Mouse (Mus musculus): Measurements from ENCODE around the gene Ccnk.

Ccnk gene

DNA sequence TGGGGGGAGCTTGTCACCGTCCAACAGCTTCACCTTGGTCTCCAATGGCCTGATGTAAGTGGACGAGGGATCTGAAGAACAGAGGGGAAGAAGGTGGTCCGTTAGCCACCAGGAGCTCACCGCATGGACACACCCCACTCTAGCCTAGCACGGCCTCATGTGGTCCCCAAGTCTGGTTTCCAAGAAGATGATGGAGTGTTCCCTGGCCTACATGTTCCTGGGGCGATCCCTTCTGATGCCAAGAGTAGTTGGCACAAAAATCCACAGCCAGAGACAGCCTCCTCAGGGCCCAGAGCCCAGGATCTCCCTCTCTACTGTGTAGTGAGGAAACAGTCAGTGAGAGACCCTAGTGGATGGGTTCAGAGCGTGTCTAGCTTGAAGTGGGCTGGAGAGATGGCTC is 42.3 kb downstream of the Ccnk start:
- no peak for DNase-seq (ENCODE audit: low spot score in 2 of 2)

- DNase-seq (ENCODE audit: low spot score in 2 of 2), result no peak
These were observed 44.0 kb downstream of the Ccnk start for GRCm38 (mm10) chr12:108223357-108223756.

- DNase-seq (ENCODE audit: low spot score in 2 of 2), result no peak
These were observed 46.4 kb downstream of the Ccnk start for GRCm38 (mm10) chr12:108225781-108226180.

- DNase-seq (ENCODE audit: low spot score in 2 of 2), result no peak
These were observed 46.8 kb downstream of the Ccnk start for GRCm38 (mm10) chr12:108226216-108226615.

DNA sequence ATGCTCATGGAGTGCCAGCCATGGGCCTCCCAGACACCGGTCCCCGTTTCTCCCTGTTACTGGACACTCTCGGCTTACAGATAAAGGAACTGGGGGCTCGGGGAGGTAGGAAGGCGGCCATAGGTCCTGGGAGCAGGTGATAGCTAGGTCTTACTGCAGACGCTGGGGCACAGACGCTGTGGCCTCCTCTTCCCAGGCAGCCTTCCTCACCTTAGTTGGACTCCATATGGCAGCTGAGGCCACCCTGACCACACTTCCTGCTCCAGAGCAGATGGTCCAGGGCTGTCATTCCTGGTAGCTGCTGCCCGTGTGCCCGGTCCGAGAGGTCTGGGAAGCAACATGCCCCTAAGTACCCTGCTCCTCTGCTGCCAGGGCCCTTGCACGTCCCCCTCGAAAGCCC is 47.6 kb downstream of the Ccnk start:
- no peak for DNase-seq (ENCODE audit: low spot score in 2 of 2)

DNA sequence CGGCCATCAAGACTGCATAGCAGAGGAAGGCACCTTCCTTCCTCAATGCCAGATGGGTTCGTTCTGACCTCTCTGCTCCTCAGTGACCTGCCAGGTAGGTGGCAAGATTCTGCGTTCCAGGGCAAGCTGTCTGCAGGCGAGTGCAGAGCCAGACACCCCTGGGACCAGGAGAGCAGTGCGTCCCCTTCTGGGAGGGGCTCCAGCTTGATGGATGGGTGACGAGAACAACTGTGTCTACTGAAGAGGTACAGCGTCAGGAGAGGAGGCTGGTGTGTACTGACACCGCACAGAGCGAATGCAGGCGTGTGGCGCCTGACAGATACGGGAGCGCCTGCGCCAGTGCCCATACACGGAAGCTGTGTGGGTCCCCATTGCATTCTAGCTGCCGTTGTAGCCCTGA is 48.1 kb downstream of the Ccnk start:
- no peak for DNase-seq (ENCODE audit: low spot score in 2 of 2)

GRCm38 (mm10) chr12:108230077-108230476 is 50.7 kb downstream of the Ccnk start:
- no peak for DNase-seq (ENCODE audit: low spot score in 2 of 2)

DNA sequence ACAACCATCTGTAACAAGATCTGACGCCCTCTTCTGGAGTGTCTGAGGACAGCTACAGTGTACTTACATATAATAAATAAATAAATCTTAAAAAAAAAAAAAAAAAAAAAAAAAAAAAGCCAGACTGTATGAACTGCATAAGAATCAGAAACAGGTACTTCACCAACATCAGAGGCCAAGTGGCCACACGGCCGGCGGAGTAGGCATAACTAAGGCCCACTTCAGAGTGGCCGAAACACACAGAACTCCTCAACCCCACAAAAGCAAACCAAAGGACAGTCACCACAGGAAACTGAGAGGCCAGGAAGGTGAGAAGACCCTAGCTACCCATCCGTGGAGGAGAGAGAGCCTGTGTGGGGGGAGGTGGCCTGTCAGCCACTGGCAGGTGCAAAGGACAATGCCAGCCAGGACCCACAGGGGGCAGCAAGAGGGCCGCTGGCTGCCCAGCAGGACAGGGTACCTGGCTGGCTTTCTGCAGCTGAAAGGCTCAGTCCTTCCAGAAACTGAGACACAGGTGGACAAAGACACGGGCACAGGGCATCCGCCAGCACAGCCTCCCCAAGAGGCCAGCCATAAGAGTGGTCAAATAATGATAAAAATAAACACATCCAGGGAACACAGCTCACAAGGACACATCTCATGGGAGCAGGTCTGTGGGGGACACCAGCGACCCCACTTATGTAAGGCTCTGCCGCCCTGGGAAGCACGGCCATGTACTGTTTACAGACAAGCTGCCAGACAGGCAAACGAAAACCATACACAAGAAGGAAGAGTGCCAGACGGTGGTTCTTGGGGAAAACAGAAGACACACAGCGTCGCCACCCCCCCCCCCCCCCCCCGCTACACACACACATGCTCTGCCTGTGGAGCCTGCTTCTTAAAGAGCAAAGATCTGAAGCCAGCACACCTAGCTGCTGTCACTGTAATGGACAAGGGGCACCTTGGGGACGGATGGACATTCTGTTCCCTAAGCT is 51.7 kb downstream of the Ccnk start:
- DNase-seq (ENCODE audit: low spot score in 2 of 2), result no peak

DNA sequence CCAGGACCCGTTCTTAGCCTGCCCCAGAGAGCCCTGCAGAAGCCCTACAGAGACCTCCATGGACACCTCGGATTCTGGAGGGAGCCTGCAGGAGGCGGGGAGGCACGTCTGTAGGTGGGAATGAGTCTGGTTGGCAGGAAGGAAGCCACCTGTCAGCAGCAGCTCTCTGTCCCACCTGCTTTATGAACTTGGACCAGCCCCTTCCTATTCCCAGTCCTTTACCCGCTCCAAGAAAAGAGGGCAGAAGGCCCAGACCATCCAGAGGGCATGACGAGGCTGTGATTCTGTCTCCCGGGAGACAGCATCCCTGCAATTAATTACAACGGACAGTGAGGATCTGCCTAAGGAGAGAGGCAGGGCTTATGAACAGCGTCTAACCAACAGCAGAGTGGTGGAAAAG is 52.5 kb downstream of the Ccnk start:
- DNase-seq (ENCODE audit: low spot score in 2 of 2), result no peak

DNA sequence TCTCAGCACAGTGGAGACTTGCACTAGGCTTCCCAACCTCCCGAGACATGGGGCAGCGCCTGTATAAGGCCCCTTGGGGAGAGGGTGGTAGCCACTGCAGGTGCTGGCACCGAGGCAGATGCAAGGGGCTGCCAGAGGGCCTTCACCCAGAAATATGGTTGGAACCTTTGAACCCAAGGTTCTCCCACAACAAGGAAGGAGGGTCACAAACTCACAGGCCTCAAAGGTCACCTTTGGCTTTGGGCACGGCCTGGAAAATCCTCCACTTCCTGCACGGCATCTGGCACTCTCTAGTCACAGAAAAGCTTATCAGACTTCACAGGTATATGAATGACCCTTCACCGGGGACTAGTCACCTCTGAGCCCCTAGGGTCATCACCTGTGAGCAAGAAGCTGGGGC is 54.4 kb downstream of the Ccnk start:
- no peak for DNase-seq (ENCODE audit: low spot score in 2 of 2)

DNA sequence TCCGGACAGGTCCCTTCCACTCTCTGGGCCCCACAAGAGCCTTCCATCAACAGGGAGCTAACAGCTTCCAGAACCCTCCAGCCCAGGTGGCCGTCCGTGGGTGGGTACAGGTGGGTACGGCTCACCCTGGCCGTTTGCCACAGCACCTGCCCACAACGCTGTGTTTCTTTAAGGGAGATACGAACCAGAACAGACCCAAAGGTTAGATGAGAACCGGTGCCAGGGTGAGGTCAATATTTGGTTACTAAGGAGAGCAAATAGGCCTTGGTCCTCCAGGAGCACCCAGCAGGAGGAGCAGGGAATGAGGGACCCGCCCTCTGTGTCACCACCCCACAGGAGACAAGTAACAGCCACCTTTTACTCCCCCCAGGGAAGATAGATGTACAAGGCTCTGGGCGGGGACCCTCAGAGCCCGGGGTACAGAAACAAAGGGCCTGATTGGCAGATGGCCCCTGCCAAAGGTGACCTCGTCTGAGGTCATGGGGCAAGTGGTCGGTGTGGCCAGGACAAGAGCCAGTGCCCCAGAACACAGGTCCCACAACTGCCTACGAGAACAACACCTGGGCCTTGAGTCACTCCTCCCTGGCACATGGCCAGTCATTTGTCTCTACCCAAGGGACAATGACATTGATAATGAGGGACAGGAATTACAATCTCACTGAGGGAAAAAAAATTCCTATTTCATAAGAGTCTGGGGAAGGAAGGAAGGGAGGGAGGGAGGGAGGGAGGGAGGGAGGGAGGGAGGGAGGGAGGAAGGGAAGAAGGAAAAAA is 55.6 kb downstream of the Ccnk start:
- no peak for DNase-seq (ENCODE audit: low spot score in 2 of 2)

GRCm38 (mm10) chr12:108235976-108236555 is 56.7 kb downstream of the Ccnk start:
- no peak for DNase-seq (ENCODE audit: low spot score in 2 of 2)

- no peak for DNase-seq (ENCODE audit: low spot score in 2 of 2)
These were observed 58.1 kb downstream of the Ccnk start for GRCm38 (mm10) chr12:108237300-108238006.

GRCm38 (mm10) chr12:108238395-108239035 is 59.1 kb downstream of the Ccnk start:
- DNase-seq (ENCODE audit: low spot score in 2 of 2), result no peak

GRCm38 (mm10) chr12:108239441-108239840 is 60.1 kb downstream of the Ccnk start:
- DNase-seq (ENCODE audit: low spot score in 2 of 2), result peak; percentile 58 to 83

- no peak for DNase-seq (ENCODE audit: low spot score in 2 of 2)
These were observed 61.1 kb downstream of the Ccnk start for GRCm38 (mm10) chr12:108240401-108240890.

- DNase-seq (ENCODE audit: low spot score in 2 of 2), result peak; percentile 63 to 73
These were observed 61.7 kb downstream of the Ccnk start for GRCm38 (mm10) chr12:108240953-108241588.

- no peak for DNase-seq (ENCODE audit: low spot score in 2 of 2)
These were observed 62.2 kb downstream of the Ccnk start for GRCm38 (mm10) chr12:108241626-108242025.

DNA sequence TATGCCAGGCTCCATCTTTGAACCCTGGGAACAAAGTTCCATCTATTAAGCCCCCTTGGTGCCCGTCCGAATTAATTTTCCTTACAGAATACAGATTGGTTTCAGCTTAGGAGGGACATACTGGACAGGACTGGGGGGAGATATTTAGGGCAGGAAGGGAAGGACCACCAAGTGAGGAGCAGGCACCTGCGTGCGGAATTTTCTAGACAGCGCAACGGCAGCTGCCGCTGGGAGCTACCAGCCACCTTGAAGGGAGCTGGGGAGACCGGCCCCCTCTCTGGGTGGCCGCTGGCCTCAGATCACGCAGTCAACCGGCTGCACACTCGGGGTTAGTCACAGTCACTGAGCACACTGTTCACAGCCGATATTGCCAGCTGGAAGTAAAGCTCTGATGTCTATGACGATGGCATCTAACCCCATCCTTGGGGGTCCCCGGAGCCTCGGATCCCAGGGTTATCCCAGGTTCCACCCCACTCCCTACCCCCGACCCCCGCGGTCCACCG is 62.9 kb downstream of the Ccnk start:
- DNase-seq (ENCODE audit: low spot score in 2 of 2), result no peak

GRCm38 (mm10) chr12:108244778-108245177 is 65.4 kb downstream of the Ccnk start:
- peak in 1 of 2 experiments; percentile 17 for DNase-seq (ENCODE audit: low spot score in 2 of 2)
